Mouse (Mus musculus): Measurements from ENCODE around the gene Cpd. TPM values are rescaled to one million over a fixed set of nuclear protein-coding genes. Genes with fewer than 3 reads are reported as not detected.
A peak's percentile ranks its signal among the peaks of the same experiment; 100 is the strongest.

Gene Cpd
- polyA plus RNA-seq, 1 experiment from 2014 or later: 8.9 TPM

GRCm38 (mm10) chr11:76775533-76775932 is 71.3 kb downstream of the Cpd start:
- H3K4me3 ChIP-seq: no peak overlapping the region
- H3K4me2 ChIP-seq: no peak overlapping the region
- H3K27me3 ChIP-seq: no peaks in the 10 kb centered on the region
- WGBS: 80% methylated on average over 8 of the region's 8 CpGs
- H3K27ac ChIP-seq: no peak overlapping the region
- H3K4me1 ChIP-seq (replicated peaks): peaks cover 13% of the 10 kb centered on the region
- no peak overlapping the region for H3K9ac ChIP-seq
- no peaks in the 10 kb centered on the region for H3K9me3 ChIP-seq (replicated peaks)
- peaks cover 6% of the 10 kb centered on the region; the same call in 1 of the 2 replicates for H3K36me3 ChIP-seq
- no peak for ATAC-seq (replicated peaks; ENCODE audit: insufficient number of reproducible peaks, insufficient read depth, low FRiP score, low read depth)

GRCm38 (mm10) chr11:76773811-76774210 is 73.0 kb downstream of the Cpd start:
- Histone ChIP-seq H3K4me3 (no peak overlapping the region), H3K36me3 (no peaks in the 10 kb centered on the region), H3K4me2 (no peak overlapping the region), H3K9ac (no peak overlapping the region), H3K27ac (no peak overlapping the region), H3K27me3 (no peaks in the 10 kb centered on the region), H3K4me1 (replicated peaks) (peaks cover 13% of the 10 kb centered on the region), H3K9me3 (replicated peaks) (no peaks in the 10 kb centered on the region)
- 31% methylated on average over 3 of the region's 3 CpGs for WGBS
- ATAC-seq (replicated peaks; ENCODE audit: insufficient number of reproducible peaks, insufficient read depth, low FRiP score, low read depth): no peak

DNA sequence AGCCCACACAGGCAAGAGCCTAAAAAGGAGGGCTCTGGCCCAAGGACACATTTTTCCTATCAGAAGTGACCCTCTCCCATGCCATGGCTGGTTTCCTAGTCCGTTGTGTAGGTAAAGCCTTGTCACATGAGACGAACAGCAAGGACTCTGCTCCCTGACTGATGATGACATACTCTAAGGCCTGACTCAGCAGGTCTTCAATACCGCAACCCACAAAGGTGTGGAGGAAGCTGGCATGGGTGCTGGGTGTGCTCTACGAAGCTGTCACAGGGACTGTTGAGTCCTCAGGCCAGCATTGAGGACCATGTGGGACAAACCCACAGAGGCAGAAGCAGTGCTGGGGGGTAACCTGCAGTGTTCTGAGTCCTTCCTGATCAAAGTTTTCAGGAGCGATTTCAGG is 76.3 kb downstream of the Cpd start:
- no peaks in the 10 kb centered on the region for H3K36me3 ChIP-seq
- no peaks in the 10 kb centered on the region for H3K9me3 ChIP-seq (replicated peaks)
- no peak overlapping the region for H3K4me2 ChIP-seq
- peaks cover 13% of the 10 kb centered on the region for H3K4me1 ChIP-seq (replicated peaks)
- H3K4me3 ChIP-seq: no peak overlapping the region
- 81% methylated on average over 5 of the region's 5 CpGs for WGBS
- H3K27me3 ChIP-seq: peaks cover 4% of the 10 kb centered on the region; the same call in 1 of the 2 replicates
- no peak overlapping the region for H3K27ac ChIP-seq
- no peak overlapping the region for H3K9ac ChIP-seq
- ATAC-seq (replicated peaks; ENCODE audit: insufficient number of reproducible peaks, insufficient read depth, low FRiP score, low read depth): no peak

GRCm38 (mm10) chr11:76763741-76764122 is 83.1 kb downstream of the Cpd start:
- ATAC-seq (replicated peaks; ENCODE audit: insufficient number of reproducible peaks, insufficient read depth, low FRiP score, low read depth): 0 out of 2 replicates have a peak, but pooled peaks have one; percentile 4
- WGBS: 9% methylated on average over 4 of the region's 4 CpGs
- H3K27me3 ChIP-seq: peaks cover 4% of the 10 kb centered on the region; the same call in 1 of the 2 replicates
- H3K36me3 ChIP-seq: peaks cover 24% of the 10 kb centered on the region
- no peaks in the 10 kb centered on the region for H3K9me3 ChIP-seq (replicated peaks)
- H3K9ac ChIP-seq: peak overlapping the region; percentile 89; the same call in 1 of the 2 replicates
- H3K4me3 ChIP-seq: peak overlapping the region; percentile 97
- H3K27ac ChIP-seq: no peak overlapping the region
- peak overlapping the region; percentile 23 for H3K4me2 ChIP-seq
- H3K4me1 ChIP-seq (replicated peaks): peaks cover 3% of the 10 kb centered on the region; the same call in 1 of the 2 replicates

DNA sequence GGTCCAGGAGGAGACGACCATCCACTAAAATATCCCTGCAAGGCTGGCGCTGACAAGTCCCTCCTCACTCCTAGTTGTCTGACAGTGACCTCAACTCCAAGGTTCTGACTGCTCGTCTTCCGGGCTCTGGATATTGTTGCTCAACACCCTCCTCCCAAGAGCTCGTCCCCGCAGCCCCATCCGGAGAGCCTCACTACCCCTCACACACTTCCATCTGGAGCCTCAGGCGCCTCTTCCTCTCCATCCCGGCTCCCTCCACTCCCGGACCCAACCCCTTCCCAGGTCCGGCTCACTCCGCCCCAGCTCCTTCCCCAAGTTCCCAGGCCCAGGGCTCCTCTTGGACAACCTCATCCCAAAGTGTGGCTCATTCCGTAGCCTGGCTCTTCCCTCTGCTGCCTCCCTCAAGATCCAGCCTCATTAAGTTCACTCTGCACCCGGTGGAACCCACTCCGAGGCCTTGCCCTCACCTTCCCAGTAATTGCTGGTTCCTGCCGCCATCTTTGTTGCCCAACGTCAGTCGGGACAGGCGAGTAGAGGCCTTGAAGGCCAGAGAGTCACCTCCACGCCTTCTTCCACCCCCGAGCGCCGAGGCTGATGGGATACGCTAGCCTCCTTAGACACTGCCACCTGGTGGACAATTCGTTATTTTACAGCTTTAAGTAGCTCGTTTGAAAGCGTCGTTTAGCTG is 83.6 kb downstream of the Cpd start, which contains the start of gene Gosr1:
Gene Gosr1, minus strand, starts transcription at position 527 of the 688 bp plus-strand sequence.
- no peaks in the 10 kb centered on the region for H3K9me3 ChIP-seq (replicated peaks)
- peaks cover 28% of the 10 kb centered on the region for H3K36me3 ChIP-seq
- peaks cover 3% of the 10 kb centered on the region; the same call in 1 of the 2 replicates for H3K4me1 ChIP-seq (replicated peaks)
- under 1% methylated on average over 28 of the region's 28 CpGs for WGBS
- H3K4me2 ChIP-seq: peak within 1 kb of the TSS; percentile 76
- H3K9ac ChIP-seq: peak within 1 kb of the TSS; percentile 89
- peak; percentile 96 for ATAC-seq (replicated peaks; ENCODE audit: insufficient number of reproducible peaks, insufficient read depth, low FRiP score, low read depth)
- H3K27ac ChIP-seq: peak within 1 kb of the TSS; percentile 90
- peaks cover 4% of the 10 kb centered on the region; the same call in 1 of the 2 replicates for H3K27me3 ChIP-seq
- H3K4me3 ChIP-seq: peak within 1 kb of the TSS; percentile 97

DNA sequence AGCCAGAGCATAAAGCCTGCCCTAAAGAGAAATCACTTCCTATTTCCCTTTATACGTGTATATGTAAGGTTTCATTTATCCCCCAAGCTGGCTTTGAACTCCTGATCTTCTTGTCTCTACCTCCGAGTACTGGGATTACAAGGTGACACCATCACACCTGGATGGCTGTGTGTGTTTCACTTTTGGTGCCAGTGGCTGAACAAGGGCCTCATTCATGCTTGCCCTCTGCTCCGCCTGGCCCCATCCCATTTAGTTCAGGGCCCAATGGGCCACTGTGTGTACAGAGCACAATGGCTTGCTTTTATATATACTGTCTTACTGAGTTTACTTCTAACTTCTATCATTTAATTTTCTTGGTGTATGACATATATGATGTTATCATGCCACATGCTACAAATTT is 94.5 kb downstream of the Cpd start:
- H3K9ac ChIP-seq: no peak overlapping the region
- ATAC-seq (replicated peaks; ENCODE audit: insufficient number of reproducible peaks, insufficient read depth, low FRiP score, low read depth): no peak
- no peaks in the 10 kb centered on the region for H3K9me3 ChIP-seq (replicated peaks)
- H3K27me3 ChIP-seq: no peaks in the 10 kb centered on the region
- 91% methylated on average over 3 of the region's 3 CpGs for WGBS
- no peaks in the 10 kb centered on the region for H3K4me1 ChIP-seq (replicated peaks)
- no peak overlapping the region for H3K4me2 ChIP-seq
- H3K27ac ChIP-seq: no peak overlapping the region
- peaks cover 64% of the 10 kb centered on the region for H3K36me3 ChIP-seq
- no peak overlapping the region for H3K4me3 ChIP-seq

- Histone ChIP-seq H3K36me3 (peaks cover 69% of the 10 kb centered on the region), H3K4me2 (no peak overlapping the region), H3K4me1 (replicated peaks) (no peaks in the 10 kb centered on the region), H3K4me3 (no peak overlapping the region), H3K9ac (no peak overlapping the region), H3K27ac (no peak overlapping the region), H3K27me3 (no peaks in the 10 kb centered on the region), H3K9me3 (replicated peaks) (no peaks in the 10 kb centered on the region)
- ATAC-seq (replicated peaks; ENCODE audit: insufficient number of reproducible peaks, insufficient read depth, low FRiP score, low read depth): no peak
- 88% methylated on average over 9 of the region's 9 CpGs for WGBS
Observed at GRCm38 (mm10) chr11:76748819-76749218, 98.0 kb downstream of the Cpd start.

- no peak overlapping the region for H3K9ac ChIP-seq
- no peak for ATAC-seq (replicated peaks; ENCODE audit: insufficient number of reproducible peaks, insufficient read depth, low FRiP score, low read depth)
- H3K27me3 ChIP-seq: no peaks in the 10 kb centered on the region
- no peak overlapping the region for H3K4me3 ChIP-seq
- peaks cover 59% of the 10 kb centered on the region for H3K36me3 ChIP-seq
- no peaks in the 10 kb centered on the region for H3K4me1 ChIP-seq (replicated peaks)
- H3K27ac ChIP-seq: no peak overlapping the region
- 94% methylated on average over 1 of the region's 1 CpGs for WGBS
- H3K4me2 ChIP-seq: no peak overlapping the region
- H3K9me3 ChIP-seq (replicated peaks): no peaks in the 10 kb centered on the region
Observed at GRCm38 (mm10) chr11:76745921-76746320, 100.9 kb downstream of the Cpd start.

GRCm38 (mm10) chr11:76744550-76744949 is 102.3 kb downstream of the Cpd start:
- H3K4me2 ChIP-seq: no peak overlapping the region
- H3K9me3 ChIP-seq (replicated peaks): no peaks in the 10 kb centered on the region
- H3K27me3 ChIP-seq: no peaks in the 10 kb centered on the region
- no peaks in the 10 kb centered on the region for H3K4me1 ChIP-seq (replicated peaks)
- no peak overlapping the region for H3K4me3 ChIP-seq
- no peak; the same call in 1 of the 2 replicates for ATAC-seq (replicated peaks; ENCODE audit: insufficient number of reproducible peaks, insufficient read depth, low FRiP score, low read depth)
- H3K27ac ChIP-seq: no peak overlapping the region
- 55% methylated on average over 7 of the region's 7 CpGs for WGBS
- peaks cover 49% of the 10 kb centered on the region for H3K36me3 ChIP-seq
- no peak overlapping the region for H3K9ac ChIP-seq

GRCm38 (mm10) chr11:76742511-76742910 is 104.3 kb downstream of the Cpd start:
- Histone ChIP-seq H3K27ac (no peak overlapping the region), H3K4me1 (replicated peaks) (no peaks in the 10 kb centered on the region), H3K4me3 (no peak overlapping the region), H3K4me2 (no peak overlapping the region), H3K9me3 (replicated peaks) (no peaks in the 10 kb centered on the region), H3K36me3 (peaks cover 33% of the 10 kb centered on the region), H3K9ac (no peak overlapping the region), H3K27me3 (no peaks in the 10 kb centered on the region)
- no peak for ATAC-seq (replicated peaks; ENCODE audit: insufficient number of reproducible peaks, insufficient read depth, low FRiP score, low read depth)
- WGBS: 94% methylated on average over 7 of the region's 7 CpGs

- 0 out of 2 replicates have a peak, but pooled peaks cover 2% of the 10 kb centered on the region for H3K4me1 ChIP-seq (replicated peaks)
- no peak overlapping the region for H3K9ac ChIP-seq
- H3K4me2 ChIP-seq: no peak overlapping the region
- no peak overlapping the region for H3K27ac ChIP-seq
- H3K27me3 ChIP-seq: no peaks in the 10 kb centered on the region
- peaks cover 30% of the 10 kb centered on the region for H3K36me3 ChIP-seq
- ATAC-seq (replicated peaks; ENCODE audit: insufficient number of reproducible peaks, insufficient read depth, low FRiP score, low read depth): no peak
- H3K4me3 ChIP-seq: no peak overlapping the region
- 75% methylated on average over 6 of the region's 6 CpGs for WGBS
- H3K9me3 ChIP-seq (replicated peaks): no peaks in the 10 kb centered on the region
Observed at GRCm38 (mm10) chr11:76739125-76739524, 107.7 kb downstream of the Cpd start.
